Mouse (Mus musculus) heart, adult 2 months (tissue): ENCODE results near the gene Cabp7.

Source experiments
- CTCF ChIP-seq: fragments of 200-600 bp; IDR thresholded peaks from 2 replicates; pipeline ENCODE4 v1.8.1; 2022; ENCODE audit warnings: antibody characterized with exemption, mild to moderate bottlenecking, moderate library complexity
- EP300 ChIP-seq: fragments of 200-500 bp; IDR thresholded peaks from 2 replicates; pipeline ENCODE4 v1.6.1; 2011; ENCODE audit warnings: low read depth, low read length, control low read depth; ENCODE audit not compliant: insufficient read depth
- POLR2A ChIP-seq: fragments of 200-500 bp; IDR thresholded peaks from 2 replicates; pipeline ENCODE4 v1.6.1; 2011; ENCODE audit warnings: mild to moderate bottlenecking, low read depth, low read length, control low read depth; ENCODE audit not compliant: insufficient read depth

GRCm38 (mm10) chr11:4687874-4688273, 58.7 kb downstream of the Cabp7 start:
- TF ChIP-seq CTCF = no peak
- TF ChIP-seq POLR2A = no peak
- no peak for TF ChIP-seq EP300
